Mouse (Mus musculus) cerebellum, postnatal 14 days (tissue): ENCODE data around the gene Gm20458.

Source experiments
- DNase-seq, 2 experiments: peaks; one replicate each; pipeline ENCODE4 v3.0.0; 2021; ENCODE audit warnings: mixed read lengths in 2 of 2

Gene Gm20458

DNA sequence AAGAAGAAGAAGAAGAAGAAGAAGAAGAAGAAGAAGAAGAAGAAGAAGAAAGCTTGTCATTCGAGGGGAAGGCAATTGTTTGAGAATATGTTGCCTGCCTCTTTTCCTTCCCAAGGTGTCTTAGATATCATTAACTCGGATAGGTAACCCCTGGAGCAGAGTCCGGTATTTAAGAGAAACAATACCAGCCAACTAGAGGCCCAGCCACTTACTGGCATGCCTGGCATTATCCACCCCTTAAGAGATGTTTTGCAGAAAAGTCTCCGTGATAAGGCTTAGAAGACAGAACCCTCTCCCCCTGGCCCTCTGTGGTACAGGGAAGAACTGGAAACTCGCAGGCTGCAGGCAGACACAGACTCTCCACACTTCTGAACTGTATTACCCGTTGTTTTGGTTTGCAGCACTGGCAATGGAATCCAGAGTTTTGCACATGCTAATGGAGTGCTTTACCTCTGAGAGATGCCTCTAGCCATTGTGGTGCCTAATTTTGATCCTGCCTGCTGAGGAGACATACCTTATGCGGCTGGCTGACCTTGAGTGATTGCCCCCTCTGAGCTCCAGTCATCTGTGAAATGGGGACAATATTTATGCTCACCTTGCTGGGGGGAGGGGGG, 6.8 kb upstream of the Gm20458 start:
- no peak for DNase-seq

DNA sequence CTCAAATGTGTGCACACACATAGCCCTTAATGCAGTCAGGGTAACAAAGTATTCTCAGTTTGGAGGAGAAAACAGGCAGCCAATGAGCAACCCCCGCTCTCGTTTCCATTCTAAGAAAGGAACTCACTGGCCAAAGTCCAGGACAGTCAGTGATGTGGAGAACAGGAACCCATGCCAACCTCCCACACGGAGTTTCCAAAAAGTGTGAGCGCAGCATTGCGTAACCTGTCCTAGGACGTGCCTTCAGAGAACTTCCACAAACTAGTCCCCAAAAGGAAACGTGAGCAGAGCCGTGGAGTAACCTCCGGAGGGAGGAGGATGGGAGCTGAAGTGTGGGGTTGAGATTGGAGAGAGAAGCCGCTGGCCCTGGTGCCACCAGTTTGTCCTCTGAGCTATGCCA, 5.9 kb upstream of the Gm20458 start:
- DNase-seq: no peak

DNA sequence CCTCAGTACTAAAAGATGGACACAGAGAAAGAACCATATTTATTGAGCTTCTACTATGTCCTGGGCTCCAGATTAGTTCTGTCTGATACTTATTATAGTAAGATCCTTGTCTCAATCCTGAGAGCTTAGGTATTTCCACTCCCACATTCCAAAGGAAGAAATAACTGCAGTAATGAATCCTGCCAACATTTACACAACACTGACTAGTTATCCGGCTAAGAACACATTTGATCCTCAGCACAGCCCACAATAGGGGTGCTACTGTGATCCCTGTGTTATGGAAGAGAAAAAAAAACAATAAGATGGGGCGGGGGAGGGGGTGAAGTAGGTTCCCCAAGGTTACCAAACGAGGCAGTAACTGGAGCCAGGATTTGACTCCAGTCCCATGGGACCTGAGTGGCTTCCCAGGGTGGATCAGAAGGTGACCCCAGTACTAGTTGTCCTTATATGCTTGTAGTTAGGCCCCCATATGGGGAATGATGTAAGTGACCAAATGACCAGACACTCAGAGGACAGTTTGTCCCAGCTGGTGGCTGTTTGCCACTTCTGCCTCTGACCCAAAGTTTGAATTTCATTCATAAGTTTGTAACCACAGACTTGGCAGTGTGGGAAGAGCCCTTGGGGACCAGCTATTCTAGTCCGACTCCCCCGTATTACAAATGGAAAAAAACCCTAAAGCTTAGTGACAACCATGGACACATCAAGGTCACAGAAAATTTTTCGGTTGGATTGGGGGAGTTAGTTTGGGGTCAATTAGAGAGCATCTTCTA, 5.2 kb upstream of the Gm20458 start:
- no peak for DNase-seq

DNA sequence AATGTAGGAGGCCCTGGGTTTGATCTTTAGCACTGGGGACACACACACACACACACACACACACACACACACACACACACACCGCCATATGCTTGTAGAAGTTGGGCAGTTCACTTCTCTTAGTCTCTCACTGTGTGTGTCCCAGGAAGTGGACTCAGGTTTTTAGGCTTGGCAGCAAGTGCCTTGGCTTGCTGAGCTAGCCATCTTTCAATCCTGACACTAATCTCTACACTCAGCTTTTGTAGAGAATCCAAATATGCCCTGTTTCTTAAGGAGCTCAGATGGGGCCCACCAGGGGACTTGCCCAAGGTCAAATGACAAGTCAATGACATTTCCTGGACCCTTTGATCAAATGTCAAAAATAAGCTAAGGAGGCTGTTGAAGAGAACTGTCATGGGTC, 4.4 kb upstream of the Gm20458 start:
- no peak for DNase-seq

DNA sequence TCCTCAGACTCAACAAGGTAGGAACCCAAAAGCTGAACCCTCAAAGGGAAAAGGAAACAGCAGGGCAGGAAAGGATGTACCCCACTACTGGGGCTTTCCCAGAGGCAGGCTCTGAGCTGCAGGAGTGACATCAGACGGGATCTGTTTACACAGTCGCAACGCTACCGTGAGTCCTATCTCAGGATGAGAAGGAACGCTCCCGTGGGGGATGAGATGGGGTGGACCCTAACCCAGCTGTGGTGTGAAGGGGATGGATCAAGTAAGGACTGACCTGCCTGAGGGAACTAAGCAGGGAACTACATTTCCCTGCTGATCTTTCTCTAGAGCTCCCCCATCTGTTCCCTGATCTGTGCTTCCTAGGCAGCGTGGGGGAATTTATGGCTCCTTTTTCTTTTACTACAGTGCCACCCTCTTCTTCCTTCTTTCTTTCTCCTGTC, 3.9 kb upstream of the Gm20458 start, which contains the start of gene Sys1:
Gene Sys1, plus strand, starts transcription at position 101 of the 437 bp plus-strand sequence.
- DNase-seq: no peak

DNA sequence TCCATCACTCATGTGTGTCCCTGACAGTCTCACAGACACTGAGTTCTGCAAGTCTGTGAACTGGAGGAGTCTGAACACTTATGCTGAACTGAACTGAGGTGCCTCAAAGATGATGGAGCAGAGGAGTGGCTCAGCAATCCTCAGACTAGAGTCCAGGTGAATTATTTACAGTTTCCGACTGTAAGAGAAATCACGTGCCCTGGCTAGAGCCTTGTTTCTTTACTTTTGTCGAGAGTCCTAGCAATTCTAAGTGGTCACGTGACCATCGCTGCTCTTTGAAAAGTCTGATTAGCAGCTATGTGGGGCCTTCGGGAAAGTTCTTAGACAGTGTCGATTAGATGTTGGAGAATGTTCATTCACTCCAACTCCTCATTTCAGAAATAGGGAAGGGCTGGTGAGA, 2.8 kb upstream of the Gm20458 start:
- no peak for DNase-seq

DNA sequence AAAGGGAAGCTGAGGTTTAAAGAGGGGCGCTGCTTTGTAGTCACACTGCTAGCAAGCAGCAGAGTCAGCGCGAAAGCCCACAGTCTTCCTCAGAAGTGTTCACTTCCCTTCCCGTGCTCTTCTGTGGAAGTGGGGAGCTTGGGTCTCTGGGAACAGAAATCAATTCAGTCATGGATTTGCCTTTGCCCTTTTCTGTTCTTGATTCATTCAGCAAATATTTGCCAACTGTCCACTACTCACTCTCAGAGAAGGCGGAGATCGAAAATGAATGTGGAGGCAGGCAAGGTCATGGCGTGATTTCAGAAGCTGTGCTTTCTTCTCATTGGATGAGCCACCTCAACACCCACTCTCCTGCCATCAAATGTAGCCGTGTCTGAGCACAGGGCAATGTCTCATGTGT, 2.2 kb upstream of the Gm20458 start:
- DNase-seq: no peak

DNA sequence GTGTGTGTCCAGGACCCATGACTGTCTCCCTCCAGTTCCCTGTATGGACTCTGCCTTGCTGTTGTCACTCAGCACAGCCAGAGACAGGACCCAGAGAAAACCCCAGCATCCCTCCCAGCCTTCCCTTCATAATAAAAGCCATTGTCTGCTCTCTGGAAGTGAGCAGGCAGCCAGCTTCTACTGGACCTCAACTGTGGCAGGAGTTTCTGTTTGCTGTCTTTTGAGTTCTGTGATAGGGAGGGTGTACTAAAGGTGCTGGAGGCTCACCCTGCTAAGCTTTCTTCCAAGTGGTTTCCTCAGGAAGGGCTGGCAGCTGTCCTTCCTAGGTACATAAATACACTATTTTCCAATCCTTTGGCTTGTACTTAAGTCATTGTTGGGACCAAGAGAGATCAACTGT, 4.4 kb downstream of the Gm20458 start:
- DNase-seq: no peak

DNA sequence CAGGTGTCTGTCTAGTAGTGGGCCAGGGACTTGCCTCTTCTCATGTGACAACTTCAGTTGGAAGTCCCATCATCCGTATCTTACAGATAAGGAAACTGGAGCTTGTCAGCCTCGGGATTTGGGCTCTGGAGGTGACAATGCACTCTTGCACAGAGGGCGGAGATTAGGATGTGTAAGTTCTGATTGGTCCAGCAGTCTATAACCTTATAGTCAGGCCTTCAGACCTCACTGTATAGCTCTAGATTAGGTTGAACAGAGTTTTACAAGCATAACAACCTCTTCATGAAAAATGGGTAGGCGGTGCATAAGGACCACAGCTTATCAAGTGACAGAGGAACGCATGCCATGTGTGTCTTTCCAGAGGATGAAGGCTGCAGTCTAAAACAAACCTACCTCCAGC, 6.0 kb downstream of the Gm20458 start:
- DNase-seq: no peak

DNA sequence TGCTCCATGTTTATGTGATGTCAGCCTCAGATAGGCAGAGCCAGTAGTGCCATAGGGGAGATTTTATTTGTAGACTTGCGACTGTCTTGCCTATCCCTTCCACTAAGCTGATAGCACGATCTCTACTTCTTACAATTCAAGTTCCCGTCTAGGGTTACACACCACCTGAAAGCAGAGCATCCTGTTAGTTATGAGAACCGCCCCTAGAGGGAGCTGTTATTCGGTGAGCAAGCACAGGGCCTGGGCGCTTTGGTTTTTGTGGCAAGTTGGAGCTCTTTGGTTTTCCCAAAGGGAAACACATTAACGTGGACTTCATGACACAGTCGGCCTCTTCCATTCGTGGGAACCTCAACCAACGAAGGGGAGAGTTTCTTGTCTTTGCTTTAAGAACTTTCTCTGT, 9.5 kb downstream of the Gm20458 start:
- DNase-seq: peak; percentile 72 to 79

DNA sequence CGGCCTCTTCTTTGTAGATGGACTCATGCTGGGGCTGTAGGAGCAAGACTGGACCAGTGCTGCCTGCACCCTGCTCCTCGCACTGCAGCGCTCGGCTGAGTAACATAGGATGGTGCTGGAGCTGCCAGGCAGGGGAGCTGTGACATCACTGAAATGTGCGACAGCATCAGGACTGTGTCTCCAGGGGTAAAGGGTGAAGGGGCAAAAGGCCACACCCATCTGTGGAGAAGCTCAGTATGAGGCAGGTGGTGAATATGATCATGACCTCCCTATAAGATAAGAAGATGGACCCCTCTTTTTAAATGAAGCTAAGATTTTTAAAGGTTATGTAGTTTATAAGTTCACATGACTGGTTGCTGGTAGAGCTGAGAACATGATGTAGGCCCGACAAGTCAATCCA, 12.9 kb downstream of the Gm20458 start, which contains the start of gene Trp53tg5:
Gene Trp53tg5, minus strand, starts transcription at position 101 of the 400 bp plus-strand sequence.
- DNase-seq: no peak

DNA sequence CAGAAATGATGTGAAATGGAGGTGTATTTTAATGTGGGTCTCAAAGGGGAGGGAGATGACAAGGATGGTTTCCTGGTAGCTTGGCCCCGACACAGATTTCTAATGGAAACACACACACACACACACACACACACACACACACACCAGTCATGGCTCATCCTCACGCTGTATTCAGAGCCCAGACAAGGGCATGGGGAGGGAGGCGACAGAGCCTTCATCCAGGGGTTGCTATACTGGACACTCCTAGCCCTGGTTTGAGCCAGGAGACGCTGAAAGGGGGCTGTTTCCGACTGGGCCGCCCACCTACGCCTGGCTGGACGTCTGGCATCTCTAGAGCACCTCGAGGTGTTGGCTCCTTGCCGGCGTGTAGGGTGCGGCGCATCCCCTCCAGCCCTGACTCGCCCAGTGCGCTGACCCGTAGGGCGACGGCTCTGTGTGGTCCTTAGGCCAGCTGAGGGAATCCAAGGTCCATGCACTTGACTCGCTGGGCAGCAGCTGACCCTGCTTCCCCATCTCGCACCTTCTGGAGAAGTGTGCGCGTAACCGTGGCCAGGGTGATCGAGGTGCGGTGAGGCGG, 25.0 kb downstream of the Gm20458 start, which contains the start of gene Dbndd2:
Gene Dbndd2, plus strand, starts transcription at position 426 of the 577 bp plus-strand sequence.
- DNase-seq: no peak

DNA sequence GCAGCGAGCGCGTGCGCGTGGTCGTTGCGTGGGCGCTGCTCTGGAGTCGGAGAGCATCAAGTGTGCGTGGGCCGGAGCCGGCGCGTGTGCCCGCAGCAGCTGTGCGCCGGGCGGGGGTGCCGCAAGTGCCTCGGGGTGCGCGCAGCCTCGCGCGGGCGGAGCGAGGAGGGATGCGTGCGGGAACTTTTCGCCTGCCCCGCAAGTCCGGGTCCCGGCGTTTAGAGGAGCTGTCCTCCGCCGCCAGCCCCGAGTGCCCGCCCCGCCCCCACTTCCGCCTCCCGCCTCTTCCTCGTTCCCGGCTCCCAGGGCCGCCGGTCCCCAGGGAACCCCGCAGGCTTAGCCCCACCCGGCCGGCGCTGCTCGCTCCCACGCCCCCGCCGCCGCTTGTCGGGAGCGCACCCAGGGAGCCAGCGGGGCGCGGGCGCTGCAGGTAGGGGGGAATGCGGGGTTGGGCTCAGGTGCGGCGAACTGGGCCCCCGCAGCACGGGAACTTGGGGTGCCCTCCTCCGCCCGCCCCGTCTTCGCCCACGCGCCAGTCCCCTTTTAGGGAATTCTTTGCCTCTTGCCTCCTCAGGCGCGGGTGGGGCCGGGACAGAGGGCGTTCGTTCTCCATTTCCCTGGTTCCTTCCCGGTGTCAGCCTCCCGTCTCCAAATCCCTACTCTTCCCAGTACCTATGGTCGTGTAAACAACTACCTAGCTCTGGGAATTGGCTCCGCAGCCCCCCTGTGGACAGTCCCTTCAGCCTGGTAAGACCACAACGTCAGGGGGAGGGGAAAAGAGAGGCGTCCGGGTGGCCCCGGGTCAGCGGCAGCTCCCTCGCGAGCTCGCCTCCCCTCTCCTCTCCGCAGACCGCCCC, 25.7 kb downstream of the Gm20458 start:
- DNase-seq: peak; percentile 84

DNA sequence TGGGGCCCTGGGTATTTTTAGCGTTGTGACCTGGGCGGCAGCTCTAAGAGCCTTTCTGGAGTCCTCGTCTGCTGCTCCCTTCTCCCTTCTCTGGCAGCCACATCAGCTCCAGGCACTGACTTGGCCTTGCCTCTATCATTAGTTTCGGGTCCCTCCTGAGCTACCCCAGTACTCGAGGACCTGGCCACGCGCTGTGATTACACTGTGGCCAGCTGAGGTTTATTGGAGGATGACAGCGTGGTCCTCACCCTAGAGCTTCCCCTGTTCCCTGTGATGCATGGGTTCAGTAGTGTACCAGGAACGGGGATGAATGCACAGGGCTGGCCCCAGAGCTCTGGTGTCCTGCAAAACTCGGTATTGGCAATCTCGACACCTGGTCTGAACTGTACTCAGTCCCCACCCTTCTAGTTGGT, 26.4 kb downstream of the Gm20458 start:
- DNase-seq: no peak

DNA sequence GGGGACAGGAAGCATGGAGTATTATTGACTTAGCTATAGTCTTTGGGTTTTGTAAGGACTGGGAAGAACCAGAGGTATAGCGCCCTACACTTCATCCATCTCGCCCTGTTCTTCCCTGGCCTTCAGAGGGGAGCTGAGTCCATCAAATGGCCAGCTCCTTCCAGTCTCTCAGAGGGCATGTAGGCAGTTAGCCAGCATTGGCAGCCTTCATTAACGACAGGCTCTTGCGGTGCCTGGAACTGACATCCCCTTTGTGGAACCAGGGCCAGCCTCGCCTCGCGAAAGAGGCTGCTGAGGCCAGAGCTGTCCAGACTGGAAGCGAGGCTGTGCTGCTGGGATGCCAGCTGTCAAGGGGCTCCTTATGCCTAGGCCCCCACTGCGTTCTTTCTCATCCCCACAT, 27.0 kb downstream of the Gm20458 start:
- DNase-seq: peak; percentile 90 to 93

DNA sequence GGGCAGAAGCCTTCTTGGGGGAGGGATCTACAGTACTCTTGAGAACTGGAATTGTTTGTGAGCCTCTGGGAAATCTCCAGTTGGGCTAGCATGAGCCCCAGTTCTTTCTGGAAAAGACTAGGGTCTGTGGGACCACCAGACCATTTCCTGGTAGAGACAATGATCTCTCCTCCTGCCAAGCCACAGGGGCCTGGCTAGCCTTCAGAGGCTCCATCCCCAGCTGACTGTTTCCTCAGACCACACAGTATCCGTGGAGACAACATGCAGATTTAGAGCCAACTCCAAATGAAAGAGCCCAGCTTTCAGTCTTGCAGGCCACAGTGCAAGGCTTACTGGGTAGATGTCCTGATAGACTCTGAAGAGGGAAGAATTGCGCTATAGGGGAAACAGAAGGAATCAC, 33.4 kb downstream of the Gm20458 start:
- no peak for DNase-seq

DNA sequence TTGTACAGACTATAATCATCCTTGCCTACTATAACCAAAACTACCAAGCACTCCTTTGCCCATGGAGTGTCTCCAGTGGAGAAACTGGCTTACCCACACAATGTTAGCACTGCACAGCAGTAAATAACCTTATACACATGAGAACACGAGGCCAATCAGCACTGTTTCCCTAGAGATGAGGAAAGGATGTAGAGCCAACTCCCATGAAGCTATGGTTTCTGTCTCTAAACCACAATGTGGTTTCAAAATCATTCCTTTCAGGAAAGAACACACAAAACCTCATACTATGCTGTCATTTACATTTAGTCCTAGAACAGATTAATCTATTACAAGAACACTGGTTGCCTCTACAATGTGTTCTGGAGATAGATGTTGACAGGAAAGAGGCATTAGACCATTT, 35.6 kb downstream of the Gm20458 start:
- no peak for DNase-seq

DNA sequence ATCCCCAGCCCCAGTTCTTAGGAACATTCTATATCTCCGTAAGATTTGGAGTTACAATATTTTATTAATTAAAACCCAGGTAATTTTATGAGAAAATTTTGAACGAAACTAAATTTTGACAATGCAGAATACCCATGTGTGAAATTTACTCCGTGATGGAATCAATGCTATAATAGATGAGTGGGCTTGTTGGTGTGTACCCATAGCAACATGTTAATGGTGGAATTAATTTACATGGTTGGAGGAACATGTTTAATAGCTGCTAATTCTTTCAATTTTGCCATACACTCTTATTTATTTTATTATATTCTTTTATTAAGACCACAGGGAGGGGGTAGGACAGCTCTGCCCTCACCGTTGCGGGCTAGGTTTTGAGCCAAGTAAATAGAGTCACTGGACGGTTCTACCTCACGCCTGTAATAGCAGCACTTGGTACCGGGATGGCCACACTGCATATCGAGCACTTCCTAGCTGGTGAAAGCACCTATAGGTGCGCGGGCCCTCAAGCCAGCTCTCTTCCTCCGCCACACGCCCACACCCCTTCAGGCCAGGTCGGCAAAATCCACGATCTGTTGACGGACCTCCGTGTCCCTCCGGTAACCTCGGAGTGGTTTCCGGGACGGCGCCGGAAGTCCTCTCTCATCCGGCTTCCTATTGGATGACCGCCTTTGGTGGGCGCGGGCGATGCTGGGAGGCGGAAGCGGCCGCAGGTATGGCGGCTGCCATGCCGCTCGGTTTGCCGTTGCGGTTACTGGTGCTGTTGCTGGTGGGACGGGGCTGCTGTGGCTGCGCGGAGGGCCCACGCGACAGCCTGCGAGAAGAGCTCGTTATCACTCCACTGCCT, 36.3 kb downstream of the Gm20458 start, which contains the start of gene Pigt:
Gene Pigt, plus strand, starts transcription at position 674 of the 844 bp plus-strand sequence.
- peak; percentile 89 to 90 for DNase-seq

DNA sequence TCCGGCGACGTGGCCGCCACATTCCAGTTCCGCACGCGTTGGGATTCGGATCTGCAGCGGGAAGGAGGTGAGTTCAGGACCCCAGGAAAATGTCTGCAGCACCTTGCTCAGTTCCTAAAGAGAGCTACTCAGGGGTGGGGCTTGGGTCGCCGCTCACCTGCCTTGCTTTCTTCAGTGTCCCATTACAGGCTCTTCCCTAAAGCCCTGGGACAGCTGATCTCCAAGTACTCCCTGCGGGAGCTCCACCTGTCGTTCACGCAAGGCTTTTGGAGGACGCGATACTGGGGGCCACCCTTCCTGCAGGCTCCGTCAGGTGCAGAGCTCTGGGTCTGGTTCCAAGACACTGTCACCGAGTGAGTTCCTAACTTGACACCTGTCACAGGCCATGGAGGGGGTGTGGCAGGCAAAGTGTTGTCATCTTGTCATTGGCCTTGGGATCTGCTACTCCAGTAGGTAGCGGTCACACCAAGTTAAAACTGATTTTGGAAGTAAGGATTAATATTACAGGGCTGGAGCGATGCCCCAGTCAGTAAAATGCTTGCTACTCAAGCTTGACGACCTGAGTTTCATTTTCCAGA, 37.0 kb downstream of the Gm20458 start:
- peak in 1 of 2 experiments; percentile 35 for DNase-seq

DNA sequence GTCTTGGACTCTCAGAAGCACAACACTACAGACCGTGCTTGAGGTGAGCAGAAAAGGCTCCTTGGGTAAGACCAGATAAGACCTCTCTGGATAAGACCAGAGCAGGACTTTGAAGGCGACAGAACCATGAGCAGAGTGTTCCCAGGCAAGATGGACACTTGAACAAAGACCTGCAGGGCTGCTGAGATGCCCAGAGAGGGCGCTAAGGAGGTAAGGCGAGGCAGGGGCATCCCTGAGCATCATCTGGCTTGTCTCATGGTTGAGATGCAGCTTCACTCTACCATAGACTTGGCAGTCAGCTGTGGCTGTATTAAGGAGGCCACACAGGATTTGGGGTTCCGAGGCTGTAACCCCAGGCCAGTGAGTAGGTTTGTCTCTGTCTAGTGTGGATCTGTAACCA, 38.5 kb downstream of the Gm20458 start:
- DNase-seq: peak in 1 of 2 experiments; percentile 30

DNA sequence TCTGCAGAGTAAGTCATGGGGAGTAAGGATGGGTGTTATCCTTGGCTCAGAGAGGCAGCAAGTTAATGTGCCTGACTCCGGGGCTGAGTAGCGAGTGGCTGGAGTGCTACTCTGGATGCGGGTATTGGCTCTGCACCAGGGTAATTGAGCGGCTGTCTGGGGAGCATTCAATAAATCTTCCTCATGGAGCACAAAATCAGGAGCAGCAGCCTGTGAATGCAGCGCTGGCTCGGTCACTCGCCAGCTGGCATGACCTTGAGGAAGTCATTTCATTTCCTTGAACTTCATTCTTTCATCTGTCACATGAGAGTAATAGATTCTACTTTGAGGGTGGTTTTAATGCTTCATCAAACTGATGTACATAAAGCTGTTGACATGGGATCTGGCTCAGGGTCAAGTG, 39.7 kb downstream of the Gm20458 start:
- peak in 1 of 2 experiments; percentile 25 for DNase-seq
